Mouse (Mus musculus): ENCODE results near the gene Phkg1. TPM values are rescaled to one million over a fixed set of nuclear protein-coding genes. Genes with fewer than 3 reads are reported as not detected.

Phkg1 gene
- polyA plus RNA-seq, 1 experiment from 2014 or later, result 0.54 TPM

Other genes with a start within 250 kb of the Phkg1 start
- gene Zfp11, start 228.4 kb downstream of the Phkg1 start, polyA plus RNA-seq (2014; fragmentation: Nextera tagmentation; extraction: Ambion mirVana), result 3.8 and 4.2 TPM in 2 replicates
- not detected in 2 replicates for gene Sept14, start 190.0 kb downstream of the Phkg1 start, polyA plus RNA-seq (2014; fragmentation: Nextera tagmentation; extraction: Ambion mirVana)
- gene Mrps17, start 183.1 kb downstream of the Phkg1 start, polyA plus RNA-seq (2014; fragmentation: Nextera tagmentation; extraction: Ambion mirVana), result 196 and 210 TPM in 2 replicates
- 112 and 116 TPM in 2 replicates for gene Nipsnap2, start 173.5 kb downstream of the Phkg1 start, polyA plus RNA-seq (2014; fragmentation: Nextera tagmentation; extraction: Ambion mirVana)
- gene Psph, start 111.1 kb downstream of the Phkg1 start, polyA plus RNA-seq (2014; fragmentation: Nextera tagmentation; extraction: Ambion mirVana), result 33.1 and 33.5 TPM in 2 replicates
- gene Sumf2, start 51.6 kb downstream of the Phkg1 start, polyA plus RNA-seq (2014; fragmentation: Nextera tagmentation; extraction: Ambion mirVana), result 45.6 and 60.6 TPM in 2 replicates
- gene Chchd2, start 11.1 kb downstream of the Phkg1 start, polyA plus RNA-seq (2014; fragmentation: Nextera tagmentation; extraction: Ambion mirVana), result 850 and 911 TPM in 2 replicates
- gene Zbed5, start 2.8 kb downstream of the Phkg1 start, polyA plus RNA-seq (2014; fragmentation: Nextera tagmentation; extraction: Ambion mirVana), result 5.6 and 9.3 TPM in 2 replicates
- 3.4 and 3.6 TPM in 2 replicates for gene Nupr1l, start 10.0 kb upstream of the Phkg1 start, polyA plus RNA-seq (2014; fragmentation: Nextera tagmentation; extraction: Ambion mirVana)
- gene Vkorc1l1, start 43.4 kb upstream of the Phkg1 start, polyA plus RNA-seq (2014; fragmentation: Nextera tagmentation; extraction: Ambion mirVana), result 24.8 and 25.4 TPM in 2 replicates
- 57.8 and 60.0 TPM in 2 replicates for gene Gusb, start 104.5 kb upstream of the Phkg1 start, polyA plus RNA-seq (2014; fragmentation: Nextera tagmentation; extraction: Ambion mirVana)
- 32.1 and 35.7 TPM in 2 replicates for gene Asl, start 130.7 kb upstream of the Phkg1 start, polyA plus RNA-seq (2014; fragmentation: Nextera tagmentation; extraction: Ambion mirVana)
- gene Crcp, start 130.7 kb upstream of the Phkg1 start, polyA plus RNA-seq (2014; fragmentation: Nextera tagmentation; extraction: Ambion mirVana), result 24.9 and 25.6 TPM in 2 replicates
- gene Tpst1, start 174.8 kb upstream of the Phkg1 start, polyA plus RNA-seq (2014; fragmentation: Nextera tagmentation; extraction: Ambion mirVana), result 94.0 and 102 TPM in 2 replicates
- 5.8 and 6.5 TPM in 2 replicates for gene Kctd7, start 246.3 kb upstream of the Phkg1 start, polyA plus RNA-seq (2014; fragmentation: Nextera tagmentation; extraction: Ambion mirVana)

Data from embryonic facial prominence, embryonic 14.5 days (tissue).